38 mouse cellular contexts compared by ENCODE assay signal in the genomic region with DNA sequence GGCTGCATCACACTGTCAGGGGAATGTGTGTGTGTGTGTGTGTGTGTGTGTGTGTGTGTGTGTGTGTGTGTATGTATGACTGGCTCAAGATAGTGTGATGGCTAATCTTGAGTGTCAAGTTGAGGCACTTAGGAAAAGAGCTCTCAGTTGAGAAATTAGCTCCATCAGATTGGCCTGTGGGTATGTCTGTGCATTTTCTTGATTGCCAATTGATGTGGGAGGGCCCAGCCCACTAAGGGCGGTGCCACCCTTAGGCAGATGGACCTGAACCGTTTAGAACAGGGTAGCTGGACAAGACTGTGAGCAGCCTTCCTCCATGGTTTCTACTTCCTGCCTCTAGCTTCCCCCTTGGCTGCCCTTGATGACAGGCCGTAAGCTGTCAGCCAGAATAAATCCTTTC. TPM values are rescaled to one million over a fixed set of nuclear protein-coding genes. Genes with fewer than 3 reads are reported as not detected.
DNase-seq lines count a peak whose midpoint lies in the region; ATAC-seq and TF ChIP-seq lines count a peak whose summit lies in the region.
"Had no signal": no experiment of that assay in that cellular context is flagged by ENCODE, and none has a peak within 500 bp of the region (broad histone marks: within the 10 kb centered on the region; RNA-seq: fewer than 3 reads in every experiment).

No protein-coding gene starts in this region.

- TF ChIP-seq CTCF in liver, postnatal 0 days (IDR thresholded peaks at IDR 0.05; ENCODE audit: low read depth), result no peak

- no peak overlapping the region for H3K27ac ChIP-seq in liver, postnatal 0 days (ENCODE audit: low read depth)
- no peak overlapping the region for H3K27ac ChIP-seq in liver, embryonic 12.5 days
- H3K27ac ChIP-seq: heart, embryonic 10.5 days; heart, embryonic 15.5 days; hindbrain, embryonic 13.5 days; kidney, postnatal 0 days; limb, embryonic 12.5 days; midbrain, embryonic 10.5 days; midbrain, embryonic 15.5 days; stomach, postnatal 0 days had no signal

- WGBS in liver, postnatal 0 days (ENCODE audit: insufficient replicate concordance), result 41% methylated on average over 3 of the region's 3 CpGs
- 45% methylated on average over 3 of the region's 3 CpGs for WGBS in liver, embryonic 12.5 days (ENCODE audit: insufficient replicate concordance)

- no peaks in the 10 kb centered on the region for H3K27me3 ChIP-seq in liver, postnatal 0 days (ENCODE audit: insufficient read depth, low read length)
- H3K27me3 ChIP-seq in liver, embryonic 12.5 days (replicated peaks), result peaks cover 67% of the 10 kb centered on the region
- H3K27me3 ChIP-seq: midbrain, embryonic 15.5 days had no signal

- no peak overlapping the region for H3K9ac ChIP-seq in liver, postnatal 0 days (replicated peaks)
- H3K9ac ChIP-seq in liver, embryonic 12.5 days, result no peak overlapping the region
- H3K9ac ChIP-seq: heart, embryonic 15.5 days; hindbrain, embryonic 13.5 days; limb, embryonic 12.5 days; midbrain, embryonic 15.5 days had no signal

- H3K4me3 ChIP-seq in liver, postnatal 0 days (ENCODE audit: low read depth, low read length), result no peak overlapping the region
- no peak overlapping the region for H3K4me3 ChIP-seq in liver, embryonic 12.5 days
- H3K4me3 ChIP-seq: heart, embryonic 10.5 days; heart, embryonic 15.5 days; hindbrain, embryonic 13.5 days; limb, embryonic 12.5 days; midbrain, embryonic 10.5 days; midbrain, embryonic 15.5 days had no signal

- TF ChIP-seq EP300 in liver, postnatal 0 days (IDR thresholded peaks at IDR 0.05; ENCODE audit: low read depth), result no peak

- ATAC-seq in liver, postnatal 0 days, result 0 out of 2 replicates have a peak, but pooled peaks have one; percentile 33
- ATAC-seq in liver, embryonic 12.5 days, result no peak
- peak; percentile 55 for ATAC-seq in erythroid progenitor cell, adult 5-6 weeks (replicated peaks; ENCODE audit: low FRiP score, poor library complexity, severe bottlenecking)
- ATAC-seq in megakaryocyte progenitor cell, adult 5-6 weeks (replicated peaks; ENCODE audit: poor library complexity), result peak; percentile 52
- ATAC-seq: CD4-positive, CD25-positive, alpha-beta regulatory T cell, adult 4 months; forebrain, embryonic 16.5 days; intestine, embryonic 16.5 days; midbrain, embryonic 15.5 days had no signal

- H3K9me3 ChIP-seq in liver, postnatal 0 days (ENCODE audit: low read length), result no peaks in the 10 kb centered on the region
- H3K9me3 ChIP-seq in liver, embryonic 12.5 days (replicated peaks), result no peaks in the 10 kb centered on the region
- H3K9me3 ChIP-seq: heart, embryonic 10.5 days; heart, embryonic 15.5 days; hindbrain, embryonic 13.5 days; limb, embryonic 12.5 days; midbrain, embryonic 10.5 days; midbrain, embryonic 15.5 days had no signal

- H3K36me3 ChIP-seq in liver, postnatal 0 days (replicated peaks; ENCODE audit: insufficient read depth, low read length), result no peaks in the 10 kb centered on the region
- no peaks in the 10 kb centered on the region for H3K36me3 ChIP-seq in liver, embryonic 12.5 days
- H3K36me3 ChIP-seq: heart, embryonic 10.5 days; heart, embryonic 15.5 days; hindbrain, embryonic 13.5 days; limb, embryonic 12.5 days; midbrain, embryonic 10.5 days; midbrain, embryonic 15.5 days had no signal

- no peak for DNase-seq in liver, postnatal 0 days
- DNase-seq in left cerebral cortex, adult 18-20 months (ENCODE audit: low spot score in 2 of 2), result no peak
- no peak for DNase-seq in embryo, embryonic 11 days
- no peak for DNase-seq in right cerebral cortex, adult 2 months (ENCODE audit: low spot score in 2 of 2)
- DNase-seq: cerebellum, adult 8-10 months; kidney, adult 8-10 months; kidney, postnatal 4 days; lung, postnatal 4 days; spleen, adult 18-20 months; thymus, adult 18-20 months; thymus, postnatal 25 days had no signal

- no peak overlapping the region for H3K4me2 ChIP-seq in liver, postnatal 0 days (ENCODE audit: low read depth, low read length)
- no peak overlapping the region for H3K4me2 ChIP-seq in liver, embryonic 12.5 days
- H3K4me2 ChIP-seq: heart, embryonic 15.5 days; limb, embryonic 12.5 days; midbrain, embryonic 15.5 days had no signal

- H3K4me1 ChIP-seq in liver, postnatal 0 days (ENCODE audit: insufficient read depth), result peaks cover 14% of the 10 kb centered on the region
- H3K4me1 ChIP-seq in liver, embryonic 12.5 days, result peaks cover 19% of the 10 kb centered on the region

RNA-seq across cellular contexts. Expression of a gene that starts 2.3 kb away (rescaled TPM):
- polyA plus RNA-seq in liver, postnatal 0 days (2015; fragmentation: Nextera tagmentation; extraction: Ambion mirVana), result 0.39 and 0.41 TPM in 2 replicates
- polyA plus RNA-seq in liver, embryonic 12.5 days (2016; fragmentation: Nextera tagmentation; extraction: Ambion mirVana), result 0.78 and 1.0 TPM in 2 replicates
- 0.36 TPM in 1 of 2 replicates, not detected in the other for total RNA-seq in erythroid progenitor cell, adult 5-6 weeks (2015; ENCODE audit: low replicate concordance)
- total RNA-seq in erythroid progenitor cell, adult 5-6 weeks (2017; ENCODE audit: low replicate concordance), result 0.64 and 0.76 TPM in 2 replicates
- total RNA-seq in megakaryocyte progenitor cell, adult 5-6 weeks (2015), result 0.44 and 0.59 TPM in 2 replicates
- 1.8 and 3.7 TPM in 2 replicates for total RNA-seq in megakaryocyte progenitor cell, adult 5-6 weeks (2017)
- 10 to 100 TPM; 22.3 to 25.3 TPM for total RNA-seq in left cerebral cortex, adult 18-20 months (2021)

RNA-seq across cellular contexts. Expression of a gene that starts 21.3 kb away (rescaled TPM):
- polyA plus RNA-seq in liver, postnatal 0 days (2015; fragmentation: Nextera tagmentation; extraction: Ambion mirVana), result not detected in 2 replicates
- not detected in 2 replicates for polyA plus RNA-seq in liver, embryonic 12.5 days (2016; fragmentation: Nextera tagmentation; extraction: Ambion mirVana)
- total RNA-seq in erythroid progenitor cell, adult 5-6 weeks (2015; ENCODE audit: low replicate concordance), result not detected in 2 replicates
- not detected in 2 replicates for total RNA-seq in erythroid progenitor cell, adult 5-6 weeks (2017; ENCODE audit: low replicate concordance)
- total RNA-seq in megakaryocyte progenitor cell, adult 5-6 weeks (2015), result not detected in 2 replicates
- not detected in 2 replicates for total RNA-seq in megakaryocyte progenitor cell, adult 5-6 weeks (2017)
- 1 to 10 TPM; 4.1 to 4.4 TPM for total RNA-seq in left cerebral cortex, adult 18-20 months (2021)
- total RNA-seq: gastrocnemius, adult 8-10 months; neutrophil, adult 5-6 weeks had no signal
- polyA plus RNA-seq: CD4-positive, CD25-positive, alpha-beta regulatory T cell, adult 4 months; forebrain, embryonic 11.5 days; heart, embryonic 10.5 days; heart, embryonic 15.5 days; hindbrain, embryonic 13.5 days; intestine, embryonic 16.5 days; liver, embryonic 16.5 days; midbrain, embryonic 10.5 days; neural tube, embryonic 11.5 days had no signal

RNA-seq across cellular contexts. Expression of a gene that starts 37.1 kb away (rescaled TPM):
- 1.4 and 1.5 TPM in 2 replicates for polyA plus RNA-seq in liver, postnatal 0 days (2015; fragmentation: Nextera tagmentation; extraction: Ambion mirVana)
- polyA plus RNA-seq in liver, embryonic 12.5 days (2016; fragmentation: Nextera tagmentation; extraction: Ambion mirVana), result 5.5 TPM in 2 replicates
- 0.36 TPM in 1 of 2 replicates, not detected in the other for total RNA-seq in erythroid progenitor cell, adult 5-6 weeks (2015; ENCODE audit: low replicate concordance)
- total RNA-seq in erythroid progenitor cell, adult 5-6 weeks (2017; ENCODE audit: low replicate concordance), result 0.68 and 1.7 TPM in 2 replicates
- total RNA-seq in megakaryocyte progenitor cell, adult 5-6 weeks (2015), result 4.5 and 5.2 TPM in 2 replicates
- total RNA-seq in megakaryocyte progenitor cell, adult 5-6 weeks (2017), result 11.1 and 12.0 TPM in 2 replicates
- 10 to 100 TPM; 32.1 to 34.7 TPM for total RNA-seq in left cerebral cortex, adult 18-20 months (2021)

RNA-seq across cellular contexts. Expression of a gene that starts 43.1 kb away (rescaled TPM):
- 12.5 and 12.8 TPM in 2 replicates for polyA plus RNA-seq in liver, postnatal 0 days (2015; fragmentation: Nextera tagmentation; extraction: Ambion mirVana)
- polyA plus RNA-seq in liver, embryonic 12.5 days (2016; fragmentation: Nextera tagmentation; extraction: Ambion mirVana), result 43.6 and 44.8 TPM in 2 replicates
- total RNA-seq in erythroid progenitor cell, adult 5-6 weeks (2015; ENCODE audit: low replicate concordance), result 14.7 and 20.9 TPM in 2 replicates
- total RNA-seq in erythroid progenitor cell, adult 5-6 weeks (2017; ENCODE audit: low replicate concordance), result 7.8 and 8.2 TPM in 2 replicates
- total RNA-seq in megakaryocyte progenitor cell, adult 5-6 weeks (2015), result 40.4 and 41.5 TPM in 2 replicates
- 23.7 and 23.8 TPM in 2 replicates for total RNA-seq in megakaryocyte progenitor cell, adult 5-6 weeks (2017)
- 10 to 100 TPM; 25.4 to 27.7 TPM for total RNA-seq in left cerebral cortex, adult 18-20 months (2021)

RNA-seq across cellular contexts. Expression of a gene that starts 45.4 kb away (rescaled TPM):
- not detected in 2 replicates for polyA plus RNA-seq in liver, postnatal 0 days (2015; fragmentation: Nextera tagmentation; extraction: Ambion mirVana)
- polyA plus RNA-seq in liver, embryonic 12.5 days (2016; fragmentation: Nextera tagmentation; extraction: Ambion mirVana), result not detected in 2 replicates
- not detected in 2 replicates for total RNA-seq in erythroid progenitor cell, adult 5-6 weeks (2015; ENCODE audit: low replicate concordance)
- total RNA-seq in erythroid progenitor cell, adult 5-6 weeks (2017; ENCODE audit: low replicate concordance), result not detected in 2 replicates
- total RNA-seq in megakaryocyte progenitor cell, adult 5-6 weeks (2015), result not detected in 2 replicates
- not detected in 2 replicates for total RNA-seq in megakaryocyte progenitor cell, adult 5-6 weeks (2017)
- not detected for total RNA-seq in left cerebral cortex, adult 18-20 months (2021)
- total RNA-seq: adrenal gland, adult 2 months; adrenal gland, postnatal 4 days; gastrocnemius, adult 8-10 months; heart, postnatal 25 days; left cerebral cortex, postnatal 25 days; liver, adult 2 months; neutrophil, adult 5-6 weeks had no signal
- polyA plus RNA-seq: adrenal gland, adult 2 months; CD4-positive, CD25-positive, alpha-beta regulatory T cell, adult 4 months; embryonic facial prominence, embryonic 14.5 days; forebrain, embryonic 11.5 days; forebrain, embryonic 16.5 days; gonadal fat pad, adult 2 months; heart, embryonic 10.5 days; heart, embryonic 15.5 days; hindbrain, embryonic 13.5 days; intestine, embryonic 16.5 days; kidney, postnatal 0 days; limb, embryonic 12.5 days; liver, adult 2 months; liver, embryonic 16.5 days; lung, embryonic 16.5 days; midbrain, embryonic 10.5 days; midbrain, embryonic 15.5 days; neural tube, embryonic 11.5 days; stomach, postnatal 0 days had no signal

Comparison
In these comparisons a context has a peak if more than half of its experiments do, and no peak if none do; other contexts are left out.
1. RNA of a gene that starts 2.3 kb away (total RNA-seq): 22.3 to 25.3 TPM in left cerebral cortex, adult 18-20 months; 0.44 to 3.7 TPM in megakaryocyte progenitor cell, adult 5-6 weeks and 0.36 to 0.76 TPM in erythroid progenitor cell, adult 5-6 weeks; every median in the first group is over 4 times any median in the second.
2. RNA of a gene that starts 21.3 kb away (total RNA-seq): 4.1 to 4.4 TPM in left cerebral cortex, adult 18-20 months; not detected in megakaryocyte progenitor cell, adult 5-6 weeks and not detected in erythroid progenitor cell, adult 5-6 weeks; every median in the first group is over 4 times any median in the second.